Mouse (Mus musculus) spleen, adult 2 months (tissue): ENCODE data around the gene Pcnx2.

Source experiments
- CTCF ChIP-seq: fragments of 200-500 bp; IDR thresholded peaks from 2 replicates; pipeline ENCODE4 v1.5.1; 2011; ENCODE audit warnings: mild to moderate bottlenecking, inconsistent platforms; ENCODE audit not compliant: insufficient read depth, insufficient read length, insufficient replicate concordance; ENCODE audit errors: extremely low read depth
- POLR2A ChIP-seq: fragments of 200-500 bp; IDR thresholded peaks from 2 replicates; pipeline ENCODE4 v1.6.1; 2011; ENCODE audit warnings: low read depth, low read length, inconsistent platforms

DNA sequence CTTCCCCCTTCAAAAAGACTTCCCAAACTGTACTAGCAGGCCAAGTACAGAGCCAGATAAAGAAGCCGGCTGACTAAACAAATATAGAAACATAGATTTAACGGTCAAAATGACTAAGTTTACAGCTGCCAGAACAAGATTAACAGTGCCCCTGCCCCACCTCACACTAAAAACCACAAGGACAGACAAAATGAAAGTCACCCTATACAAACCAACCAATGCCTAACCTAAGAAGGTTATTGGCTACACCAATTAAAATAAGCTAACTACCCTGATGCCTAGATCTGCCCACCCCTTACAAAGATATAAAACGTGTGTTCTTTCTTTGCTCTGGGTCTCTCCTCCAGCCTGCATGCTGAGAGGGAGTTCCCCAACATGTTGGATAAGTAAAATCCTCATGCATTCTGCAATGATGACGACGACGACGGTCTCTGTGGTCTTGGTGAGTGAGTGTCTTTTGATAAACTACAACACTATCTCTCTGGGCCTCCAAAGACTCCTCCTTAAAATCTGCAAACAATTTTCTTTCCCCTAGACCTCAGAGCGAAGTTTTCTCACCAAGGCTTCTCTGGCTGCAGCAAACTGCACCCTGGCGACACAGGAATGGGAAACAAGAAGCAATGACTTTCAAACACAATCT, 105.2 kb downstream of the Pcnx2 start:
- TF ChIP-seq POLR2A: no peak
- no peak for TF ChIP-seq CTCF
